Mouse (Mus musculus): Measurements from ENCODE around the gene Nt5dc1. TPM values are rescaled to one million over a fixed set of nuclear protein-coding genes. Genes with fewer than 3 reads are reported as not detected.

The Nt5dc1 gene
- polyA plus RNA-seq (2012; ENCODE audit: low replicate concordance): 1.8 and 8.4 TPM in 2 replicates

DNA sequence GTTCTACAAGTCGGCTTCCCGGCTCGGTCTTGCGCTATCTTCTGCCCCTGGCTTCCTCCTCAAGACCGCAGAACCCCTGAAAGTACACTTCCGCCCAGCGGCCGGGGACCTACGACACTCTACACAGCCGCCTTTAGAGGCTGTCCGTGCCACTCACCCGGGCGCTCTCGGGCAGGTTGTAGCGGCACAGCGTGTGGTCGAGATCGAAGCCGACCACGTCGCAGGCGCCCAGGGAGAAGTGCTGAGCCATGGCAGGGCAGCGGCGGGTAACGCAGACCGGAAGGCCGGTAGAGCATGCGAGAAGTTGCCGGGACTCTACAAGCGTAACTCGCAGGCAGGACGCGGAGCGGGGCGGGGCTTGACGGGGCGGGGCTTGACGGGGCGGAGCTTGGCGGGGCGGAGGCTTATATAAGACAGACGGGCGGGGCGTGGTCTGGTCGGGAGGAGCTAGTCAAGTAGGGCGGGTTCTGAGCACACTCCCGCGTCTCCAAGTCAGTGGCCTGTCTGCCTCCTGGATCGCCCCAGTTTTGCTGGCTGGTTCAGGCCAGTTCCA is at the start of gene Nt5dc1:
Nt5dc1 (minus strand) TSS at position 349 of the 553 bp plus-strand sequence.

DNA sequence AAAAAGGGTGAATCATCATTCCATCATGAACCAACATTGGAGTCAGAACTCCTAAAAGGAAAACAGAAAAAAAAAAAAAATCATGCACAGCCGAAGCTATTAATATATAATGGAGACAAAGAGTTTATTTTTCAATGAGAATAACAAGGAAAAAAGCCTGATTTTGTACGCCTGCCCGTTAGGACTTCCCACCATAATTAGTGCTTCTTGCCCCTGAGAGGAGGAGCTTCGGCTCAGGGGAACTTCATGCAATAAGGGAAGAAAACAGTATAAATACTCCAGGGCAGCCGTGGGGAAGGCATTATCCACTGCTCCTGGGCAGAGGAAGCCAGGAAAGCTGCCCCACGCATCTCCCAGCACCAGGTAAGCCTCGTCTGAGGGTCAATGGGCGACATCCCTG is 28.7 kb downstream of the Nt5dc1 start, which contains the start of gene Col10a1:
Col10a1 (plus strand) TSS at position 301 of the 400 bp plus-strand sequence.

DNA sequence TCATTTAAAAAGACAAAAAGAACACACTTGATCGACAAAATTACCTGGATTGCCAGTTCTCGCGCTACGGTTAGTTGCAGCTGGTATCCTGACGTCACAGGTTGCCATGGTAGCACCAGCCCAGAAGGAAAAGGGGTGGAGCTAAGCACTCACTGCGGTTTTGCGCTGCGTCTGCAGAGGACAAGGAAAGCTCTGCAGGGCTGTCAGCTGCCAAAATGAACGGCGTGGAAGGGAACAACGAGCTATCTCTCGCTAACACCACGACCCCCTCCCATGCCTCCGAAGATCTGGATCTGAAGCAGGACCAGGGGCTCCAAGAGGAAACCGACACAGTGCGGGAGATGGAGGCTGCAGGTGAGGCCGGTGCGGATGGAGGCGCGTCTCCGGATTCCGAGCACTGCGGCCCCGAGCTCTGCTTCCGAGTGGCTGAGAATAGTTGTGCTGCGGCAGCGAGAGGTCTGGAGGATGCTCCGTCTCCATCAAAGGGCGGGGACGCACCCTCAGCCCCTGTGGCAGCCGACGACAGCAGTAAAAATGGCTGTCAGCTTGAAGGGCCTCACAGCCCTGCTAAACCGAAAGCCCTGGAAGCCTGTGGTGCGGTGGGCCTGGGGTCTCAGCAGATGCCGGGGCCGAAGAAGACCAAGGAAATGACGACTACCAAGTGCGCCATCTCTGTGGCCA is 120.9 kb downstream of the Nt5dc1 start, which contains the start of gene Tspyl4:
Tspyl4 (plus strand) TSS at position 144 of the 681 bp plus-strand sequence.

DNA sequence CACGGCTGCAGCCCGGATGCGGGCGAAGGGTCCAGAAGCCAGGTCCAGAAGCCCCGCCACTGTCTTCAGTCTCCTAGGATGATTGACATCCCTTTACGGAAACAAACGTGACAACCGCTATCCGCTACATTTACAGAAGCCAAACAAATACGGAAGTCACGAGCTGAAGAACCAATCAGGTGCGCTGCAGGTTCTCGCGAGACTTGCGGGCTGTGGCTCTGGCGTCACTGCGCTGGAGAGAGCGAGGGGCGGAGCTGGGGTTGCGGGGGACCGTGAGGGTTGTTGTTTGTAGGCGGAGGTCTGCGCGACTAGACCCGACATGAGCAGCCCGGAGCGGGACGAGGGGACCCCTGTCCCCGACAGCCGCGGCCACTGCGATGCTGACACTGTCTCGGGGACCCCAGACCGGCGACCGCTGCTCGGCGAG is 136.4 kb downstream of the Nt5dc1 start, which contains the start of gene Tspyl1:
Tspyl1 (plus strand) TSS at position 229 of the 427 bp plus-strand sequence.

Other genes starting within 250 kb of the Nt5dc1 start
- gene Dse, start 210.8 kb downstream of the Nt5dc1 start, polyA plus RNA-seq (2012; ENCODE audit: low replicate concordance): 0.56 and 0.86 TPM in 2 replicates
- 12.4 and 21.9 TPM in 2 replicates for gene Tspyl1, start 136.4 kb downstream of the Nt5dc1 start, polyA plus RNA-seq (2012; ENCODE audit: low replicate concordance)
- gene Tspyl4, start 121.1 kb downstream of the Nt5dc1 start, polyA plus RNA-seq (2012; ENCODE audit: low replicate concordance): 1.1 and 1.4 TPM in 2 replicates
- not detected in 2 replicates for gene Col10a1, start 28.6 kb downstream of the Nt5dc1 start, polyA plus RNA-seq (2012; ENCODE audit: low replicate concordance)
- gene Frk, start 64.8 kb upstream of the Nt5dc1 start, polyA plus RNA-seq (2012; ENCODE audit: low replicate concordance): not detected in 2 replicates